Mouse (Mus musculus): ENCODE measurements around the gene Lrrc27. TPM values are rescaled to one million over a fixed set of nuclear protein-coding genes. Genes with fewer than 3 reads are reported as not detected.

The Lrrc27 gene
- polyA plus RNA-seq, 1 experiment, result 27.2 TPM

Other genes with a start within 250 kb of the Lrrc27 start
- 0.54 TPM in 1 of 2 replicates, not detected in the other for gene Dpysl4, start 127.0 kb upstream of the Lrrc27 start, polyA plus RNA-seq (2012; ENCODE audit: insufficient read depth, insufficient read length, missing spikeins)
- gene Stk32c, start 319 bp downstream of the Lrrc27 start, polyA plus RNA-seq (2012; ENCODE audit: insufficient read depth, insufficient read length, missing spikeins), result not detected in 2 replicates
- gene Pwwp2b, start 35.5 kb downstream of the Lrrc27 start, polyA plus RNA-seq (2012; ENCODE audit: insufficient read depth, insufficient read length, missing spikeins), result 4.5 and 9.4 TPM in 2 replicates
- 31.6 and 42.3 TPM in 2 replicates for gene Inpp5a, start 176.1 kb downstream of the Lrrc27 start, polyA plus RNA-seq (2012; ENCODE audit: insufficient read depth, insufficient read length, missing spikeins)